Mouse (Mus musculus): ENCODE results near the gene Bfar. TPM values are rescaled to one million over a fixed set of nuclear protein-coding genes. Genes with fewer than 3 reads are reported as not detected.

The Bfar gene
- total and polyA plus RNA-seq, 3 experiments = 43.1 to 44.4 (median 43.9) TPM

- no peak for TF ChIP-seq MEF2A (IDR thresholded peaks at IDR 0.05; ENCODE audit: borderline replicate concordance, low read depth, low read length)
These were observed 30.5 kb downstream of the Bfar start (continued) for GRCm38 (mm10) chr16:13702184-13702583.

- Histone ChIP-seq H3K79me2 (replicated peaks; ENCODE audit: control insufficient read depth, extremely low read depth, insufficient read depth, poor library complexity, severe bottlenecking) (no peaks in the 10 kb centered on the region), H3K4me1 (ENCODE audit: control insufficient read depth in 1 of 2, insufficient read depth in 2 of 2) (no peaks in the 10 kb centered on the region), H3K4me3 (replicated peaks in 1 of 3; ENCODE audit: low read depth in 2 of 3, low read length in 2 of 3, poor library complexity in 1 of 3) (no peak overlapping the region), H3K27me3 (replicated peaks) (no peaks in the 10 kb centered on the region), H3K27ac (ENCODE audit: insufficient read depth, low read depth) (no peak overlapping the region), H3K9me3 (replicated peaks; ENCODE audit: low read length) (no peaks in the 10 kb centered on the region), H3K4me2 (ENCODE audit: insufficient read depth, low read depth, poor library complexity, severe bottlenecking) (no peak overlapping the region), H3K36me3 (replicated peaks in 1 of 2; ENCODE audit: control insufficient read depth in 1 of 2, insufficient read depth in 1 of 2, low read length in 1 of 2) (peaks cover 35 to 71% of the 10 kb centered on the region in 2 experiments), H3K9ac (ENCODE audit: insufficient read depth, low read depth) (no peak overlapping the region)
- in situ Hi-C loops (cut with MboI; ENCODE audit: low pct_ligation_motif_present, low pct_unique_long_range_greater_than_20kb, low sequenced_read_pairs) = no loop called here
- TF ChIP-seq POLR2AphosphoS2 (IDR thresholded peaks at IDR 0.05; ENCODE audit: low read depth, low read length) = no peak
- no peak for TF ChIP-seq CTCF (conservative IDR thresholded peaks at IDR 0.05 in 1 of 2, IDR thresholded peaks at IDR 0.05 in 1 of 2; ENCODE audit: low read depth in 2 of 2, low read length in 2 of 2)
- no peak for TF ChIP-seq MYC (IDR thresholded peaks at IDR 0.05; ENCODE audit: low read depth, low read length)
- no peak for TF ChIP-seq KAT2A (IDR thresholded peaks at IDR 0.05; ENCODE audit: insufficient replicate concordance, low read length)
- TF ChIP-seq USF2 (conservative IDR thresholded peaks at IDR 0.05; ENCODE audit: low read depth, low read length) = no peak
- TF ChIP-seq MXI1 (IDR thresholded peaks at IDR 0.05; ENCODE audit: low read depth, low read length) = no peak
- no peak for TF ChIP-seq CHD2 (IDR thresholded peaks at IDR 0.05; ENCODE audit: low read length)
- TF ChIP-seq EP300 (IDR thresholded peaks at IDR 0.05; ENCODE audit: low read length) = no peak
- TF ChIP-seq MAX (IDR thresholded peaks at IDR 0.05; ENCODE audit: low read length) = no peak
- TF ChIP-seq UBTF (IDR thresholded peaks at IDR 0.05; ENCODE audit: low read depth, low read length) = no peak
- TF ChIP-seq TBP (conservative IDR thresholded peaks at IDR 0.05; ENCODE audit: low read depth, low read length) = no peak
- dilution Hi-C loops (cut with MboI; ENCODE audit: extremely low pct_ligation_motif_present, extremely low pct_unique_long_range_greater_than_20kb, low sequenced_read_pairs) = no loop called here
- no peak for DNase-seq (ENCODE audit: extremely low read depth)
These were observed 33.0 kb downstream of the Bfar start for GRCm38 (mm10) chr16:13704676-13705075.

DNA sequence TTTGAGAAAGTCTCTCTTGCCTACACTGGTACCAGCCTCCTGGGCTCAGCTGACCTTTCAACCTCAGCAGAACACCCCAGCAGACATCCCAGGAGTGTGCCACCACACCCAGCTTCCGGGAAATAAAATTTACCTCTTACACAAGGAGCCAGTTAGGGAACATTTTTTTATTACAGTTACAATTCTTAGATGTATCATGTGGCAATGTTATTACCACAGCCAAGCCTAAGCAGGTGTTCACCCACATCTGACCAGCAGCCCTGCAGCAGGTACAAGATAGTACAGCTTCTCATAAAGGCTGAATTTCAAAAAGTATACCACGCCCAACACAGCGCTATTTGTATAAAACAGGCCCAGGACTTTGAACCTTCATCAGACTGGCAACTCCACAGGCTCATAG lies 43.3 kb downstream of the Bfar start:
- in situ Hi-C loops (cut with MboI; ENCODE audit: low pct_ligation_motif_present, low pct_unique_long_range_greater_than_20kb, low sequenced_read_pairs) = no loop called here
- H3K27ac ChIP-seq (ENCODE audit: insufficient read depth, low read depth) = no peak overlapping the region

More for the DNA sequence above, 43.3 kb downstream of the Bfar start:
- no peak for DNase-seq (ENCODE audit: extremely low read depth)
- peaks cover 0 to 2% of the 10 kb centered on the region in 2 experiments for H3K36me3 ChIP-seq (replicated peaks in 1 of 2; ENCODE audit: control insufficient read depth in 1 of 2, insufficient read depth in 1 of 2, low read length in 1 of 2)
- no peaks in the 10 kb centered on the region for H3K4me1 ChIP-seq (ENCODE audit: control insufficient read depth in 1 of 2, insufficient read depth in 2 of 2)
- dilution Hi-C loops (cut with MboI; ENCODE audit: extremely low pct_ligation_motif_present, extremely low pct_unique_long_range_greater_than_20kb, low sequenced_read_pairs) = no loop called here
- no peaks in the 10 kb centered on the region for H3K27me3 ChIP-seq (replicated peaks)
- no peaks in the 10 kb centered on the region for H3K79me2 ChIP-seq (replicated peaks; ENCODE audit: control insufficient read depth, extremely low read depth, insufficient read depth, poor library complexity, severe bottlenecking)
- H3K9me3 ChIP-seq (replicated peaks; ENCODE audit: low read length) = no peaks in the 10 kb centered on the region
- TF ChIP-seq ZMIZ1 (IDR thresholded peaks at IDR 0.05; ENCODE audit: low read depth, low read length) (no peak), HCFC1 (IDR thresholded peaks at IDR 0.05; ENCODE audit: low read depth, low read length) (no peak), RCOR1 (conservative IDR thresholded peaks at IDR 0.05; ENCODE audit: low read depth, low read length) (no peak), CHD2 (IDR thresholded peaks at IDR 0.05; ENCODE audit: low read length) (no peak), UBTF (IDR thresholded peaks at IDR 0.05; ENCODE audit: low read depth, low read length) (no peak), RAD21 (IDR thresholded peaks at IDR 0.05; ENCODE audit: low read depth, low read length) (no peak), MYC (IDR thresholded peaks at IDR 0.05; ENCODE audit: low read depth, low read length) (no peak), JUN (IDR thresholded peaks at IDR 0.05; ENCODE audit: insufficient read depth, low read depth, low read length) (no peak), KAT2A (IDR thresholded peaks at IDR 0.05; ENCODE audit: insufficient replicate concordance, low read length) (no peak), GABPA (IDR thresholded peaks at IDR 0.05; ENCODE audit: insufficient replicate concordance, low read depth, low read length) (no peak), USF1 (IDR thresholded peaks at IDR 0.05; ENCODE audit: low read depth, low read length) (no peak), ELF1 (IDR thresholded peaks at IDR 0.05; ENCODE audit: low read depth, low read length) (no peak), USF2 (conservative IDR thresholded peaks at IDR 0.05; ENCODE audit: low read depth, low read length) (no peak), E2F4 (IDR thresholded peaks at IDR 0.05; ENCODE audit: insufficient replicate concordance, low read depth, low read length) (no peak)
- H3K4me3 ChIP-seq (replicated peaks in 1 of 3; ENCODE audit: low read depth in 2 of 3, low read length in 2 of 3, poor library complexity in 1 of 3) = no peak overlapping the region
- no peak overlapping the region for H3K4me2 ChIP-seq (ENCODE audit: insufficient read depth, low read depth, poor library complexity, severe bottlenecking)
- no peak overlapping the region for H3K9ac ChIP-seq (ENCODE audit: insufficient read depth, low read depth)

All from CH12.LX (cell line).